Mouse (Mus musculus) brain, embryonic 14.5 days (tissue): ENCODE measurements around the gene Sept8.

Experiments used
- CTCF ChIP-seq: fragments of 200-500 bp; IDR thresholded peaks from 2 replicates; pipeline ENCODE4 v1.5.1; 2012; ENCODE audit warnings: inconsistent platforms, mild to moderate bottlenecking, moderate library complexity, borderline replicate concordance; ENCODE audit not compliant: insufficient read depth, insufficient read length; ENCODE audit errors: extremely low read depth
- POLR2A ChIP-seq: fragments of 200-500 bp; IDR thresholded peaks from 2 replicates; pipeline ENCODE4 v1.6.1; 2012; ENCODE audit warnings: mild to moderate bottlenecking, inconsistent platforms, borderline replicate concordance; ENCODE audit not compliant: poor library complexity, insufficient read depth, insufficient read length, severe bottlenecking; ENCODE audit errors: extremely low read depth

DNA sequence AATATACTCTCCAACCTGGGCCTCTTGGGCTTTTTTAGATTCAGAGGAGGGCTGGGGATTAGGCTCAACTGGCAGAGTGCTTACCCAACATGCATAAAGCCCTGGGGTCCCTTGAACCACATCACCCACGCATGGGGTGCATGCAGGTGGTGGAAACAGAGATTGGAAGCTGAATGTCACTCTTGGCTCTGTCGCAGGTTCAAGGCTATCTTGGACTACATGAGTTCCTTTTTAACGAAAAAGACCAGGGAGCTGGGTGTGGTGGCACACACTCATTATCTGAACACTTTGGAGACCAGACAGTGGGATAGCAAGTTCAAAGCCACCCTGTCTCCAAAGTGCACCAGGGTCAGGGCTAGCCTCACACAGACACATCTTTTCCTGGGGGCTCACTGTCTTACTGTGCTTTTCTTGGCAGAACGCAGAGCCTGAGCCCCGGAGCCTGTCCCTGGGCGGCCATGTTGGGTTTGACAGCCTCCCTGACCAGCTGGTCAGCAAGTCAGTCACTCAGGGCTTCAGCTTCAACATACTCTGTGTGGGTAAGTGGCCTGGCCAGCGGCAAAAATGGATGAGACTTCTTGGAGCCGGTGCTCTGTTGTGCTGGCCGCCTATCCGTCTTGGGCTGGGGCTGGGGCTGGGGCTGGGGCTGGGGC, 12.6 kb downstream of the Sept8 start:
- no peak for TF ChIP-seq CTCF
- no peak for TF ChIP-seq POLR2A
